Mouse (Mus musculus) adrenal gland, adult (tissue): ENCODE data around the gene Obsl1.

Source experiments
- DNase-seq, 2 experiments: peaks; one replicate each; pipeline ENCODE4 v3.0.0; 2022 to 2023; ENCODE audit warnings: low spot score in 1 of 2; ENCODE audit not compliant: inconsistent age in 2 of 2

Gene Obsl1

GRCm38 (mm10) chr1:75519576-75519975, 13.3 kb upstream of the Obsl1 start:
- DNase-seq, result peak; percentile 53 to 85

GRCm38 (mm10) chr1:75518427-75518826, 12.2 kb upstream of the Obsl1 start:
- no peak for DNase-seq

- no peak for DNase-seq
These were observed 11.7 kb upstream of the Obsl1 start for GRCm38 (mm10) chr1:75517984-75518383.

GRCm38 (mm10) chr1:75516703-75517380, 10.6 kb upstream of the Obsl1 start:
- peak; percentile 50 to 70 for DNase-seq

- no peak for DNase-seq
These were observed 6.3 kb upstream of the Obsl1 start for GRCm38 (mm10) chr1:75512550-75512949.

- peak in 1 of 2 experiments; percentile 53 for DNase-seq
These were observed 5.4 kb upstream of the Obsl1 start for GRCm38 (mm10) chr1:75511437-75512210.

- peak in 1 of 2 experiments; percentile 44 for DNase-seq
These were observed 3.9 kb upstream of the Obsl1 start for GRCm38 (mm10) chr1:75510154-75510553.

- DNase-seq, result peak; percentile 49 to 72
These were observed 3.3 kb upstream of the Obsl1 start for GRCm38 (mm10) chr1:75509586-75509985.

GRCm38 (mm10) chr1:75507006-75507405, 754 bp upstream of the Obsl1 start, which contains the start of gene Inha:
Gene Inha, plus strand, starts transcription at chr1:75507077.
- peak; percentile 52 to 80 for DNase-seq

GRCm38 (mm10) chr1:75505159-75505955, 895 bp downstream of the Obsl1 start:
- DNase-seq, result peak; percentile 88 to 94

- DNase-seq, result peak in 1 of 2 experiments; percentile 72
These were observed 1.8 kb downstream of the Obsl1 start for GRCm38 (mm10) chr1:75504256-75505045.

GRCm38 (mm10) chr1:75503651-75503980, 2.6 kb downstream of the Obsl1 start:
- DNase-seq, result peak; percentile 63 to 81

GRCm38 (mm10) chr1:75502945-75503650, 3.2 kb downstream of the Obsl1 start:
- DNase-seq, result no peak

- no peak for DNase-seq
These were observed 4.3 kb downstream of the Obsl1 start for GRCm38 (mm10) chr1:75501905-75502304.

GRCm38 (mm10) chr1:75499441-75499840, 6.8 kb downstream of the Obsl1 start:
- no peak for DNase-seq

- no peak for DNase-seq
These were observed 7.4 kb downstream of the Obsl1 start for GRCm38 (mm10) chr1:75498897-75499296.

GRCm38 (mm10) chr1:75494878-75495548, 11.2 kb downstream of the Obsl1 start:
- DNase-seq, result peak in 1 of 2 experiments; percentile 77

- no peak for DNase-seq
These were observed 13.6 kb downstream of the Obsl1 start for GRCm38 (mm10) chr1:75492579-75493170.
